Mouse (Mus musculus): ENCODE data around the gene Agbl1. TPM values are rescaled to one million over a fixed set of nuclear protein-coding genes. Genes with fewer than 3 reads are reported as not detected.

The Agbl1 gene
- polyA plus RNA-seq, 1 experiment = not detected

DNA sequence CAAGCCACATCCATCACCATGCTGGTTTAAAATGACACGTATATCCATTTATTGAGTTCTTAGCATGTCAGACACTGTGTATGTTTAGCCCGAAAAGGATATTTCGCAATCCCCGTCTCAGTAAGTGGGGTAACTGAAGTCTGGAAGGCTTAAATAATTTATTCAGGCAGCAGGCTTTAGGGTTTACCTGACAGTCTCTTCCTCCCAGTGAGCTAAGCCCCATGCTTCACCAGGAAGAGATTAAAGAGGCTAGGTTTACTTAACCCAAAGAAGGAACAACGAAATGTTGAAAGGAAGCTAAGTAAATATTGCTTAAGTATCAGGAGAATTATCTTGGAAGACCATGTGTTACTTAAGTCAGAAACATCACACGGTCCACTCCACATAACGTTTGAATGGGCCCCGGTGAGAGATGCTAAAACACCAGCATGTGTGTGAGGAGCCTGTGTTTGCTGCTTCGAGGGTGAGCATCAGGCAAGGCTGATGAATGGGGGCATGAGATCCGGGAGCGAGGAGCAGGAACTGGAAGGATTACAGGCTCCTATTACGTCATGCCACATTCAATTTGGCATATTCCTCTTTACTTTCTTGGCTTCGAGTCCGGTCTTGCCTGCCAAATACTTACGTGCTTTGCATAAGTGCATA, 162.7 kb downstream of the Agbl1 start:
- WGBS = 13% methylated on average over 15 of the region's 15 CpGs
- Histone ChIP-seq H3K27ac (ENCODE audit: insufficient read depth, low read depth, low read length) (no peak overlapping the region), H3K4me1 (ENCODE audit: control insufficient read depth, insufficient read depth, insufficient read length, low read length) (no peaks in the 10 kb centered on the region), H3K36me3 (ENCODE audit: control insufficient read depth, insufficient read depth, low read length) (no peaks in the 10 kb centered on the region), H3K27me3 (ENCODE audit: control insufficient read depth, insufficient read depth, low read length) (no peaks in the 10 kb centered on the region), H3K4me3 (ENCODE audit: low read depth, low read length) (no peak overlapping the region)
- no peak for TF ChIP-seq CTCF (IDR thresholded peaks at IDR 0.05; ENCODE audit: extremely low read depth, insufficient read length, insufficient replicate concordance, low read depth, low read length)
- no peak for TF ChIP-seq POLR2A (IDR thresholded peaks at IDR 0.05; ENCODE audit: low read depth, low read length)

DNA sequence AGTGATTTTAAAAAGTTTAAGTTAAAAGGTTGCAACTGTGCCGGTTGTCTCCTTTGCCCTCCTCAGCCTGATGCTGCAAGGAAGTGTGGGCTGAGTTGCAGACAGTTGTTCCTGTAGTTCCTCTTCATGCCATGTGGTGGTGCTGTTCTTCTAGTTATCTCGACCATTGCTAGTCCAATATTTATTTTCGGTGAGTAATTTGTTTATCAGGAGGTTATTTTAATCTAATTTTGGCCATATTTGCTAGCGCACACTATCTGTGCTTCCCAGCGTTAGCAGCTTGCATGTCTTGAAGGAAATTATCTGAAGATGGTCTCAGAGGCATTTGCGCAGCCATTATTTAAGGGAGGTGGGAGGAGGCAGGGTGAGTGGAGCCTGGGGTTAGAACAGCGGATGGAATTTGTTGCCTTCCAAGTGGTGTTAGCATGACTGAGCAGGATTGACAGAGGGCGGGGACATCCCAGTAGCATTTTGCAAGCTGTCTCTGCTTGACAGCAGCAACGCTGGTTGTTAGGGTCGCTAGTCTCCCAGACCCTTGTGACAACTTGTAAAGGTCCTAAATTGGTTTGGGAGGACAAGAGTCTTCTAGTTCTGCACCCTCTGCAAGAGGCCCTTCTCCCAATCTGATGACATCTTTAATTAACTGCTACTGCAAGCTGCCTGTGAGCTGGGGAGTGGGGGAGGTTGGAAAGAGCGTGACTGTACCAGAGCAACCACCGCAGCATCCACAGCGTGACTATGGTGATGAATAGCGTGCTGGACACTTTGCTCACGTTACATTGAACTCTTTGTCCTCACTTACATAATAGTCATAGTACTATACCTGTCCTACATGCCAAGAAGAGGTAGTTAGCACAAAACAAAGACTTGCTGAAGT, 163.5 kb downstream of the Agbl1 start:
- Histone ChIP-seq H3K4me3 (ENCODE audit: low read depth, low read length) (no peak overlapping the region), H3K36me3 (ENCODE audit: control insufficient read depth, insufficient read depth, low read length) (no peaks in the 10 kb centered on the region), H3K4me1 (ENCODE audit: control insufficient read depth, insufficient read depth, insufficient read length, low read length) (no peaks in the 10 kb centered on the region), H3K27me3 (ENCODE audit: control insufficient read depth, insufficient read depth, low read length) (no peaks in the 10 kb centered on the region), H3K27ac (ENCODE audit: insufficient read depth, low read depth, low read length) (no peak overlapping the region)
- no peak for TF ChIP-seq POLR2A (IDR thresholded peaks at IDR 0.05; ENCODE audit: low read depth, low read length)
- TF ChIP-seq CTCF (IDR thresholded peaks at IDR 0.05; ENCODE audit: extremely low read depth, insufficient read length, insufficient replicate concordance, low read depth, low read length) = no peak
- 24% methylated on average over 15 of the region's 15 CpGs for WGBS

DNA sequence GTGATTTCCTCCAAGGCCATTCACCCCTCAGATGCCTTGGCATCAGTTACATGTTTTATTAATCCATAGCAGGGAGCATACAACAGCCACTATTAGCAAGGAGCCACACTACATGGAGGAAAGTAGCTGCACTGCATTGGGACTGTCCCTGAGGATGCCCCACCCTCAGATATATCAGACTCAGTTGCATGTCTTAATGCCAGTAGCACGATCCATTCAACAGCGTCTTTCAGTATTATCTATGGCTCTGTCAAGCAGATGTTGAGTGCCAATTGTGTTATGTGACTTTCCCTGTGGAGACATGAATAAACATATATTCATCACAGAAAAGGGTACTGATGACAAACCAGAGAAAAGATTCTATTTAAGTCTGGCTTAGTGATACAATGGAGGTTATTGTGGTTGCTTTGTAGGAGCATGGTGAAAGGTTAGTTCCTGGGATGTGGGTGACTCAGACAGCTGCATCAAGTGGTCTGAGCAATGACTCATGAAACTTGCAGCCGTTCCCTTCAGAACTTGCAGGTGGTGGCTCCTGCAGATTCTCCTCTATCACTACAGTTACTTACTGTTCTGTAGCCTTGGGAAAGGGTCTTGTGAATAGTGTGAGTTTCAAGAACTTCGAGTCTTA, 178.4 kb downstream of the Agbl1 start:
- H3K27ac ChIP-seq (ENCODE audit: insufficient read depth, low read depth, low read length) = no peak overlapping the region
- no peaks in the 10 kb centered on the region for H3K4me1 ChIP-seq (ENCODE audit: control insufficient read depth, insufficient read depth, insufficient read length, low read length)
- H3K27me3 ChIP-seq (ENCODE audit: control insufficient read depth, insufficient read depth, low read length) = no peaks in the 10 kb centered on the region
- 73% methylated on average over 4 of the region's 4 CpGs for WGBS
- no peak for TF ChIP-seq CTCF (IDR thresholded peaks at IDR 0.05; ENCODE audit: extremely low read depth, insufficient read length, insufficient replicate concordance, low read depth, low read length)
- no peak for TF ChIP-seq POLR2A (IDR thresholded peaks at IDR 0.05; ENCODE audit: low read depth, low read length)
- no peaks in the 10 kb centered on the region for H3K36me3 ChIP-seq (ENCODE audit: control insufficient read depth, insufficient read depth, low read length)
- H3K4me3 ChIP-seq (ENCODE audit: low read depth, low read length) = no peak overlapping the region

DNA sequence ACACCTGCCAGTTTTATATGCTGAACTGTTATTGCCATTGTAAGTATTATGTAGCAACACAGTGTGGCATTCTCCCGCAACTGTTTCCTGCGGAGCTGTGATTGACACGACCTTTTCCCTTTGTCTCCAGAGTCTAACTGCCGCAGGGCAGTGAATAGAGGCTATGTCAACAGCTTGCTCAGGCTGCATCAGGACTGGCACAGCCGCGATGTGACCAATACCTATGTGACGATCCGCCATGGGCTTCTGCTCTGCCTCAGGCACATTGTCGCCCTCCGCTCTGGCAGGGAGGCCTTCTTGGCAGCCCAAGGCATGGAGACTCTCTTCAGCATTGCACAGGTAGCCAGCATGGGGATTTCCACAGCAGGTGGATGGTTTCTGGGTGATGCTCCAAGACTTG, 179.3 kb downstream of the Agbl1 start:
- Histone ChIP-seq H3K4me1 (ENCODE audit: control insufficient read depth, insufficient read depth, insufficient read length, low read length) (no peaks in the 10 kb centered on the region), H3K27me3 (ENCODE audit: control insufficient read depth, insufficient read depth, low read length) (no peaks in the 10 kb centered on the region), H3K36me3 (ENCODE audit: control insufficient read depth, insufficient read depth, low read length) (no peaks in the 10 kb centered on the region), H3K27ac (ENCODE audit: insufficient read depth, low read depth, low read length) (no peak overlapping the region), H3K4me3 (ENCODE audit: low read depth, low read length) (no peak overlapping the region)
- TF ChIP-seq CTCF (IDR thresholded peaks at IDR 0.05; ENCODE audit: extremely low read depth, insufficient read length, insufficient replicate concordance, low read depth, low read length) = no peak
- no peak for TF ChIP-seq POLR2A (IDR thresholded peaks at IDR 0.05; ENCODE audit: low read depth, low read length)
- WGBS = 80% methylated on average over 10 of the region's 10 CpGs

DNA sequence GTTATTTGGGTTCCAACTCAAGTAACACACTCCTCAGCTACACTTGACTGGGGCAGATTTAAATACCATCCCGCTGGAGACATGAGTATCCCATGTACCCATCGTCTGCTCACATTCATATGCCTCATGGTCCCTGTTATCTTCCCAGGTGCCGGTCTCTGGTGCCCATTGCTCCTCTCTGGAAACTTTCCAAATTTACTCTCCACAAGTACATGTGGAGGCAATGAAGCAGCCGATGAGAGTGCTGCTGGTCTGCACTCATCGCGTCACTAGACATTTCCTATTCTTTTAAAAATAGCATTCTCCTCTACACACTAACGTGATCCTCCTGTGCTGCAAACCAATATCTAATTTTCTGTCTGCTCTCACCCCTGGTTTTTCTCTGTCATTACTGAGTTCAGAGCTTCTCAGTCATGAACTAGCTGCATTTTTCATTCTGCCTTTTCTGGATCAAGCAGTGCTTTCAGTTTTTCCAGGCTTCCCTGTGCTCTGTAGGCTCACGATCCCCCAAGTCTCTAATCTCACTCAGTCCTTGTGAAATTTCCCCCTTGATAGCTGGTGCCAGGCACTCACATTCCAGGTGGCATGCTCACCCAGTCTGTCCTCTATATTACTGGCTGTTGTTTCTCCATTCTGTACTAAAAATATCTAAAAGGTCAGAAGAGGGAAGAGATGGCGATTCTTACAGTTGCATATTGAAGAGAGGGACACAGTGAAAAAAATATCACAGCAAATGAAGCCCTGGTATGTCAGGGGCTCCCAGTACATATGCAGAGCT, 180.9 kb downstream of the Agbl1 start:
- no peaks in the 10 kb centered on the region for H3K36me3 ChIP-seq (ENCODE audit: control insufficient read depth, insufficient read depth, low read length)
- no peaks in the 10 kb centered on the region for H3K4me1 ChIP-seq (ENCODE audit: control insufficient read depth, insufficient read depth, insufficient read length, low read length)
- no peak for TF ChIP-seq POLR2A (IDR thresholded peaks at IDR 0.05; ENCODE audit: low read depth, low read length)
- no peak for TF ChIP-seq CTCF (IDR thresholded peaks at IDR 0.05; ENCODE audit: extremely low read depth, insufficient read length, insufficient replicate concordance, low read depth, low read length)
- no peak overlapping the region for H3K4me3 ChIP-seq (ENCODE audit: low read depth, low read length)
- H3K27ac ChIP-seq (ENCODE audit: insufficient read depth, low read depth, low read length) = no peak overlapping the region
- 71% methylated on average over 9 of the region's 9 CpGs for WGBS
- no peaks in the 10 kb centered on the region for H3K27me3 ChIP-seq (ENCODE audit: control insufficient read depth, insufficient read depth, low read length)

DNA sequence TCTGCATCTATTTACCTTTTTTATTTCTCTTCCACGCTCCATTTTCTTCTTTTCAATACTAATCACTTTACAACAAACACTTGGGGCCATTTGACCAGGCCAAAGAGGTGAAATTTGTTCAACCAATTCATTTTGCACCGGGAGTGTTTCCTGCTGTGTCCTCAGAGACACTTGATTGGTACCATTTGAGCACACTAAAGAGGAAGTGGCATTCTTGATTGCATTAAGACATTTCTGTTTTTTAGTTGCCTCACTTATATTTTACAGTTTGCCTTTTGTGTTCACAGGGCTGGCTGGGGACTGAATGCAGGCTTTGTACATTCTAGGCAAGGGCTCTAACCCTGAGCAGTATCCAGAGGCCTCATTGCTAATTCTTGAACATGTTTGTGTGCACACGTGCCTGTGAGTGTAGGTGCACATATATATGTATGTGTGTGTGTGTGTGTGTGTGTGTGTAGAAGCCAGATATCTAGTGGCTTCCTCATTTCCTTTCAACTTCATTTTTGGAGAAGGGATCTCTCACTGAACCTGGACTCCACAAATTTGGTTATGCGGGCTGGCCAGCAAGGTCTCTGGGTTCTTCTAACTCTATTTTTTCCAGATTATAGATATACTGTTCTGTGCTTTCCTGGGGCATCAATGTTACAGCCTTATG, 182.4 kb downstream of the Agbl1 start:
- H3K27me3 ChIP-seq (ENCODE audit: control insufficient read depth, insufficient read depth, low read length) = no peaks in the 10 kb centered on the region
- no peak overlapping the region for H3K4me3 ChIP-seq (ENCODE audit: low read depth, low read length)
- 60% methylated on average over 4 of the region's 4 CpGs for WGBS
- no peak for TF ChIP-seq CTCF (IDR thresholded peaks at IDR 0.05; ENCODE audit: extremely low read depth, insufficient read length, insufficient replicate concordance, low read depth, low read length)
- no peak for TF ChIP-seq POLR2A (IDR thresholded peaks at IDR 0.05; ENCODE audit: low read depth, low read length)
- H3K4me1 ChIP-seq (ENCODE audit: control insufficient read depth, insufficient read depth, insufficient read length, low read length) = no peaks in the 10 kb centered on the region
- H3K27ac ChIP-seq (ENCODE audit: insufficient read depth, low read depth, low read length) = no peak overlapping the region
- H3K36me3 ChIP-seq (ENCODE audit: control insufficient read depth, insufficient read depth, low read length) = no peaks in the 10 kb centered on the region

All from small intestine, adult 2 months (tissue).